Mouse (Mus musculus) embryonic facial prominence, embryonic 10.5 days (tissue): ENCODE measurements at regions not wholly inside any gene's neighbourhood (a gene's known extent, or its start where the extent isn't known, plus 50 kb on each side); places are given as distances from the start of the nearest gene placed in this dataset.

Source experiments
- DNase-seq: peaks from one replicate; pipeline ENCODE4 v3.0.0-alpha.2; 2017; ENCODE audit warnings: low spot score
- H3K27ac ChIP-seq: fragments of 300-500 bp; sonication (generic); replicated peaks from 2 replicates; pipeline ENCODE4 v1.5.1; 2016; ENCODE audit warnings: mild to moderate bottlenecking
- H3K27me3 ChIP-seq: fragments of 300-500 bp; sonication (generic); replicated peaks from 2 replicates; pipeline ENCODE4 v1.6.1; 2016; ENCODE audit warnings: low read depth, mild to moderate bottlenecking; ENCODE audit not compliant: poor library complexity, severe bottlenecking
- H3K36me3 ChIP-seq: fragments of 300-500 bp; sonication (generic); replicated peaks from 2 replicates; pipeline ENCODE4 v1.6.1; 2016; ENCODE audit warnings: mild to moderate bottlenecking, moderate library complexity
- H3K4me1 ChIP-seq: fragments of 300-500 bp; sonication (generic); 2 replicates; pipeline ENCODE4 v1.6.1; 2016
- H3K4me3 ChIP-seq: fragments of 300-500 bp; sonication (generic); 2 replicates; pipeline ENCODE4 v1.5.1; 2016; ENCODE audit warnings: mild to moderate bottlenecking, moderate library complexity
- H3K9me3 ChIP-seq: fragments of 300-500 bp; sonication (generic); 2 replicates; pipeline ENCODE4 v1.6.1; 2016; ENCODE audit warnings: mild to moderate bottlenecking
- WGBS: fragments of 180-500 bp; shearing (Covaris S2); methylation state at CpG from one replicate; pipeline ENCODE4 v1.1.7; 2016; 5-methylcytosine and 5-hydroxymethylcytosine counted together

DNA sequence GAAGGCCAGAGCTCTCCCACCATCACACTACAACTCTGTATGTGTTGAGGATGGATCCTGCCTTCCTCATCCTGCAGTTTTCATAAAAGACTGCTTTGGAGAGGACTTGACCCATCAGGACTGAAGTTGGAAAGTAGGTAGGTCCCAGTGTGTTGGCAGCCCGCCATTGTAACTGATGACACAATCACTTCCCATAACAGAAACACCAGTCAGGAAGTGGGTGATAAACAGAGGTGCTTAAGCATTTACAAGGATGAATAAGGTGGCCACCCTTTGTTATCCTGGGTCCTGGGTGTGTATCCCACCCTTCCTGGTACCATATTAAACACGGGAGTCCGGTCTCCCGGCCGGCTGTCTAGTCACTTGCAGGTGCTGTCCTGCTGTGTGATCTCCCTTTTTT lies 118.3 kb downstream of the Snx10 start:
- no peak overlapping the region for H3K27ac ChIP-seq
- H3K9me3 ChIP-seq = no peaks in the 10 kb centered on the region
- no peaks in the 10 kb centered on the region for H3K4me1 ChIP-seq
- H3K36me3 ChIP-seq = no peaks in the 10 kb centered on the region
- DNase-seq = no peak
- H3K4me3 ChIP-seq = no peak overlapping the region
- H3K27me3 ChIP-seq = no peaks in the 10 kb centered on the region
- 93% methylated on average over 5 of the region's 5 CpGs for WGBS

DNA sequence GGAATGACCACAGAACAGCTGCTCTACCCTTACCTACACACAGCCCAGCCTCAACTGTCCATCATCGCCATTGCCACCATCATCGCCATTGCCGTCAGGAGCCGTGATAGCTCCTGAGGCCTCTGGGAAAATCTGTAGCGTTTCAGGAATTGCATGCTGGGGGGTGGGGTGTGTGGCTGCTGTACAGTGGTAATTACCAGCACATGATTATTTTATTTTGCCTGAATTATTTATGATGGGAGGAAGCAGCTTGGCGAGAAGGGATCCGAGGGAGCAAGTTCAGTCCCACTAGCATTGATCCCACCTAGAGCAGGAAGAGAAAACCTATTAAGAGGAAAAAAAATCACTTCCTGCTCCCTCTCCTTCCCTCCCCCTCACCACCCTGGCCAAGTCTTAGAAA lies 125.1 kb downstream of the Snx10 start:
- 93% methylated on average over 7 of the region's 7 CpGs for WGBS

GRCm38 (mm10) chr6:51653753-51654152 lies 130.1 kb downstream of the Snx10 start:
- Histone ChIP-seq H3K4me3 (no peak overlapping the region), H3K9me3 (no peaks in the 10 kb centered on the region), H3K27ac (no peak overlapping the region), H3K36me3 (no peaks in the 10 kb centered on the region), H3K27me3 (no peaks in the 10 kb centered on the region), H3K4me1 (peaks cover 23% of the 10 kb centered on the region)
- DNase-seq = no peak
- 90% methylated on average over 8 of the region's 8 CpGs for WGBS

More for the DNA sequence above, 125.1 kb downstream of the Snx10 start:
- Histone ChIP-seq H3K36me3 (no peaks in the 10 kb centered on the region), H3K27ac (no peak overlapping the region), H3K4me3 (no peak overlapping the region), H3K9me3 (no peaks in the 10 kb centered on the region), H3K4me1 (no peaks in the 10 kb centered on the region), H3K27me3 (no peaks in the 10 kb centered on the region)
- no peak for DNase-seq

GRCm38 (mm10) chr6:51654991-51655390 lies 131.3 kb downstream of the Snx10 start:
- Histone ChIP-seq H3K4me1 (peaks cover 23% of the 10 kb centered on the region), H3K27ac (no peak overlapping the region)
- WGBS = 88% methylated on average over 4 of the region's 4 CpGs

GRCm38 (mm10) chr6:51656078-51656477 lies 132.4 kb downstream of the Snx10 start:
- Histone ChIP-seq H3K27me3 (no peaks in the 10 kb centered on the region), H3K9me3 (no peaks in the 10 kb centered on the region), H3K27ac (no peak overlapping the region), H3K4me1 (peaks cover 23% of the 10 kb centered on the region), H3K36me3 (no peaks in the 10 kb centered on the region), H3K4me3 (no peak overlapping the region)
- 88% methylated on average over 7 of the region's 7 CpGs for WGBS
- no peak for DNase-seq

More at GRCm38 (mm10) chr6:51654991-51655390, 131.3 kb downstream of the Snx10 start:
- no peaks in the 10 kb centered on the region for H3K27me3 ChIP-seq
- H3K4me3 ChIP-seq = no peak overlapping the region
- no peaks in the 10 kb centered on the region for H3K9me3 ChIP-seq
- DNase-seq = no peak
- H3K36me3 ChIP-seq = no peaks in the 10 kb centered on the region

GRCm38 (mm10) chr6:51656883-51657640 lies 133.4 kb downstream of the Snx10 start:
- no peaks in the 10 kb centered on the region for H3K27me3 ChIP-seq
- peaks cover 23% of the 10 kb centered on the region for H3K4me1 ChIP-seq
- H3K9me3 ChIP-seq = no peaks in the 10 kb centered on the region
- no peak overlapping the region for H3K4me3 ChIP-seq
- 70% methylated on average over 12 of the region's 12 CpGs for WGBS
- no peaks in the 10 kb centered on the region for H3K36me3 ChIP-seq
- peak overlapping the region; percentile 22; the same call in 1 of the 2 replicates for H3K27ac ChIP-seq
- peak; percentile 48 for DNase-seq

GRCm38 (mm10) chr6:51658360-51658759 lies 134.7 kb downstream of the Snx10 start:
- H3K36me3 ChIP-seq = no peaks in the 10 kb centered on the region
- 32% methylated on average over 8 of the region's 8 CpGs for WGBS
- no peak overlapping the region for H3K4me3 ChIP-seq
- peak; percentile 17 for DNase-seq
- H3K27me3 ChIP-seq = no peaks in the 10 kb centered on the region
- H3K27ac ChIP-seq = peak overlapping the region; percentile 57
- H3K4me1 ChIP-seq = peaks cover 23% of the 10 kb centered on the region
- H3K9me3 ChIP-seq = no peaks in the 10 kb centered on the region

DNA sequence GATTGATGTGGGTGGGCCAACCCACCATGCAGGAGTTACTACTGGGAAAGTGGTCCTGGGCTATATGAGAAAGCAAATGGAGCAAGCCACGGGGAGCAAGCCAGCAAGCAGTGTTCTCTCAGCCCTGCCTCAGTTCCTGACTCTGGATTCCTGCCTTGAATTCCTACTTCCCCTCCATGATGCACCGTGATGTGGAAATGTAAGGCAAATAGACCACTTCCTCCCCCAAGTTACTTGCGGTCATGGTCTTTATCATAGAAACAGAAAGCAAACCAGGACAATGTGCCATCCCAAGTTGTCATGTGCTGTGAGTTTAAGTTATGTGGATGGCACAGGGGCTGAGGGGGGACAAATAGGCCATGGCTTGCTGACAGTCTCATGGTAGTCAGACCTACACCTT lies 139.5 kb downstream of the Snx10 start:
- Histone ChIP-seq H3K27me3 (no peaks in the 10 kb centered on the region), H3K4me3 (no peak overlapping the region), H3K36me3 (no peaks in the 10 kb centered on the region), H3K4me1 (peaks cover 5% of the 10 kb centered on the region), H3K27ac (no peak overlapping the region), H3K9me3 (peaks cover 11% of the 10 kb centered on the region)
- no peak for DNase-seq
- WGBS = 91% methylated on average over 3 of the region's 3 CpGs

DNA sequence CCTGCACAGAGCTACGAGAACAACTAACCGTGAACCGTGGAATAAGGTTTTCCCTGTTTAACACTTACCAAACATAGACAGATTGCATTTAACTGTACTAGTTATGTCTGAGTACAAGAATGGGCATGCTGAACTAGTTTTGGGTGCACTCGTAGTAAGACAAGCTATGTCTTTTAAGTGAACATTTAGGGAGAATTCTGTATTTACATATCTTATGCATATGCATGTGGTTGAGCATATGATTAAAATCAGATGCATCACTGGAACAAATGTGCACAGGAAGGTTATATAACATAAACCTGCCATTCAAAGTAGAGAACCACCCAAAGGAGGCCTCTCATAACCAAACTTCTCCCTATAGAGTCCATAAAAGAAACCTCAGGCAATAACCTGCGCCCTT lies 140.3 kb downstream of the Snx10 start:
- no peaks in the 10 kb centered on the region for H3K4me1 ChIP-seq
- DNase-seq = no peak
- no peaks in the 10 kb centered on the region for H3K27me3 ChIP-seq
- H3K9me3 ChIP-seq = peaks cover 11% of the 10 kb centered on the region
- no peak overlapping the region for H3K27ac ChIP-seq
- H3K4me3 ChIP-seq = no peak overlapping the region
- H3K36me3 ChIP-seq = no peaks in the 10 kb centered on the region
- 95% methylated on average over 5 of the region's 5 CpGs for WGBS

- Histone ChIP-seq H3K36me3 (no peaks in the 10 kb centered on the region), H3K27me3 (no peaks in the 10 kb centered on the region), H3K9me3 (peaks cover 11% of the 10 kb centered on the region), H3K27ac (no peak overlapping the region), H3K4me1 (no peaks in the 10 kb centered on the region), H3K4me3 (no peak overlapping the region)
- WGBS = 79% methylated on average over 3 of the region's 3 CpGs
- no peak for DNase-seq
Measured at GRCm38 (mm10) chr6:51667022-51667421, 143.3 kb downstream of the Snx10 start.

DNA sequence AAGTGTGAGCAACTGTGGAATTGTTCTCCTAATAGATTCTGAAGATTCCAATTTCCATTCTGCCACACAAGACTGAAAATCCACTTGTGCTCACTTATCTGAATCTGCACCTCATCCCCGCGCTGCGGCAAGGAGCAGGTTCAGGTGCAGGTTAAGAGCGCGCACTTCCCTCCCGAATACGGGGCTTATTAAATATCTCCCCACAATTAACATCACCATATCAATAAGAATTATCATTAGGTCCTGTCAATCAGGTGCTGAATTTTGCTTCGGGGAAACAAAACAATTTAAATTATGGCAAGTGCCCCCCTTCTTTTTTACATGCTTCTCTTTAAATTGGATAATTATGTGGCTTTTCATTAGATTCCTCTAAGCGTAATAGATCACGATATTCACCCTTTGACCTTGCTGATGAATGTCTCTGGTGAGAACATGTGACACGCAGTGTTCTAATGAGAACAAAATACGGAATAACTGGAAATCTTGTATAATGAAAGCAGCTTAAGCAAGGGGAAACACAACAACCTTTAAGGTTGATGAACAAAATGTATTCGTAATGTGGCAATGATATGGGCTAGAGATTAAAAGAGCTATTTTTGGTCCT lies 151.7 kb downstream of the Snx10 start:
- H3K9me3 ChIP-seq = no peaks in the 10 kb centered on the region
- no peaks in the 10 kb centered on the region for H3K36me3 ChIP-seq
- WGBS = 87% methylated on average over 13 of the region's 13 CpGs
- H3K27ac ChIP-seq = no peak overlapping the region
- no peak for DNase-seq
- H3K27me3 ChIP-seq = 0 out of 2 replicates have a peak, but pooled peaks cover 4% of the 10 kb centered on the region
- H3K4me3 ChIP-seq = no peak overlapping the region
- H3K4me1 ChIP-seq = peaks cover 7% of the 10 kb centered on the region

DNA sequence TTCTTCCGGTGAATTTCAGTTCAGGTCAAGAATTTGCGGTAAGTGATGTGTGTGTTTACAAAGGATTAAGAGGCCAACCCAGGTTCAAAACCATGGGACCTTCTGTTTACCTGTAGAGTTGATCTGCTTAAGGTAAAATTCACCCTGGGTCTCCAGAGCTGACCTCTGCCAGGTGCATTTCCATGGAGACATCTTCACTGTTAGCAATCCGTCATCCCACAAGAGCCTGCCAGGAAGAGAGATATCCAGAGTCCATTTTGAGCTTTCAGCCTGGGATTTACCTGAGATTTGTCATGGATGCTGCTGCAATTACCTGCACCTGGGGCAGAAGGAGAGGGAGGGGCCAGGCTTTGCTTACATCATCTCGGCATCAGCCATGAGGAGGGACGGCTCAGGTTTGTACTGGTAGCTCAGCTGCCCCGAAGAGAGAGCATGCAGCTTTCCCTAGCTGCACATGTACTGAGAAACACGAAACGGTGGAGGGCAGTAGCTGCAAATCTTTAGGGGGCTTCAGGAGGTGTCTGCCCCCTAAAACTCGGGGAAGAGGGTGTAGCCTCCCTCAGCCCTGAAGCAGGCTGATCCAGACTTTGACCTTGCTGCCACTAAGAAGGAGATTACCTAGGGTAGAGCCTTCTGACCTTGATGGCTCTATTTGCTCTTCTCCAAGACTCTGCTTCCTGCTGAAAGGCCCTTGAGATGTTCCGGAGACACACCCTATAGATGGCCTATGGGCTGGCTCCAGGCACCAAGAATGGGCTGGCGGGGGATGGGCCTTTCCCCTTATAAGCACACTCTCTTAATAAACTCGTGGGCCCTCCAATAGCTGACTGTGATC lies 153.7 kb downstream of the Snx10 start:
- Histone ChIP-seq H3K9me3 (no peaks in the 10 kb centered on the region), H3K27ac (no peak overlapping the region), H3K27me3 (0 out of 2 replicates have a peak, but pooled peaks cover 4% of the 10 kb centered on the region), H3K4me3 (no peak overlapping the region), H3K36me3 (no peaks in the 10 kb centered on the region), H3K4me1 (peaks cover 19% of the 10 kb centered on the region)
- DNase-seq = no peak
- 79% methylated on average over 12 of the region's 12 CpGs for WGBS
